ENCODE assay signal across 8 mouse cellular contexts in genomic region chr3:158210026-158210425, GRCm38 (mm10).
DNase-seq lines count a peak whose midpoint lies in the region; ATAC-seq lines count a peak whose summit lies in the region.

No protein-coding gene starts in this region.

- no peak overlapping the region for H3K4me3 ChIP-seq in midbrain, embryonic 15.5 days

- no peak overlapping the region for H3K9ac ChIP-seq in midbrain, embryonic 15.5 days

- 12% methylated on average over 2 of the region's 2 CpGs for WGBS in midbrain, embryonic 15.5 days

- peak; percentile 82 for ATAC-seq in midbrain, embryonic 15.5 days (replicated peaks)
- no peak for ATAC-seq in inflammation-experienced regulatory T-cells, adult 6 months

- H3K4me1 ChIP-seq in midbrain, embryonic 15.5 days: 0 out of 2 replicates have a peak, but pooled peaks cover 9% of the 10 kb centered on the region

- H3K9me3 ChIP-seq in midbrain, embryonic 15.5 days: no peaks in the 10 kb centered on the region

- H3K36me3 ChIP-seq in midbrain, embryonic 15.5 days (replicated peaks): no peaks in the 10 kb centered on the region

- no peak overlapping the region for H3K27ac ChIP-seq in midbrain, embryonic 15.5 days

- H3K4me2 ChIP-seq in midbrain, embryonic 15.5 days: no peak overlapping the region

- DNase-seq in testis, postnatal 10 days (ENCODE audit: low spot score): peak; percentile 38
- no peak for DNase-seq in testis, postnatal 14 days (ENCODE audit: low spot score)
- DNase-seq in brain, embryonic 18.5 days (ENCODE audit: low read depth, low spot score): peak; percentile 10
- peak; percentile 36 for DNase-seq in forelimb bud, embryonic 11.5 days (ENCODE audit: low read depth, low spot score)
- DNase-seq in kidney, postnatal 14 days: peak; percentile 20
- no peak for DNase-seq in gastrocnemius, postnatal 25 days

- H3K27me3 ChIP-seq in midbrain, embryonic 15.5 days (replicated peaks): no peaks in the 10 kb centered on the region

Comparison
In these comparisons a context has a peak if more than half of its experiments do, and no peak if none do; other contexts are left out.
1. DNase-seq: peak in testis, postnatal 10 days (single experiment), brain, embryonic 18.5 days (single experiment), forelimb bud, embryonic 11.5 days (single experiment) and kidney, postnatal 14 days (single experiment); none in testis, postnatal 14 days (single experiment) and gastrocnemius, postnatal 25 days (single experiment).